Mouse (Mus musculus) naive thymus-derived CD4-positive, alpha-beta T cell, adult 2 months (primary cell): ENCODE data around the gene Rac3.
A peak's percentile ranks its signal among the peaks of the same experiment; 100 is the strongest.
"Not testable (repeated sequence)": the region's sequence is repeated elsewhere in the genome, so short reads cannot be mapped to it uniquely, and the experiment has no call there.

Source experiments
- DNase-seq: peaks from one replicate; pipeline ENCODE4 v3.0.0-alpha.2; 2011; ENCODE audit warnings: low read depth

The Rac3 gene

DNA sequence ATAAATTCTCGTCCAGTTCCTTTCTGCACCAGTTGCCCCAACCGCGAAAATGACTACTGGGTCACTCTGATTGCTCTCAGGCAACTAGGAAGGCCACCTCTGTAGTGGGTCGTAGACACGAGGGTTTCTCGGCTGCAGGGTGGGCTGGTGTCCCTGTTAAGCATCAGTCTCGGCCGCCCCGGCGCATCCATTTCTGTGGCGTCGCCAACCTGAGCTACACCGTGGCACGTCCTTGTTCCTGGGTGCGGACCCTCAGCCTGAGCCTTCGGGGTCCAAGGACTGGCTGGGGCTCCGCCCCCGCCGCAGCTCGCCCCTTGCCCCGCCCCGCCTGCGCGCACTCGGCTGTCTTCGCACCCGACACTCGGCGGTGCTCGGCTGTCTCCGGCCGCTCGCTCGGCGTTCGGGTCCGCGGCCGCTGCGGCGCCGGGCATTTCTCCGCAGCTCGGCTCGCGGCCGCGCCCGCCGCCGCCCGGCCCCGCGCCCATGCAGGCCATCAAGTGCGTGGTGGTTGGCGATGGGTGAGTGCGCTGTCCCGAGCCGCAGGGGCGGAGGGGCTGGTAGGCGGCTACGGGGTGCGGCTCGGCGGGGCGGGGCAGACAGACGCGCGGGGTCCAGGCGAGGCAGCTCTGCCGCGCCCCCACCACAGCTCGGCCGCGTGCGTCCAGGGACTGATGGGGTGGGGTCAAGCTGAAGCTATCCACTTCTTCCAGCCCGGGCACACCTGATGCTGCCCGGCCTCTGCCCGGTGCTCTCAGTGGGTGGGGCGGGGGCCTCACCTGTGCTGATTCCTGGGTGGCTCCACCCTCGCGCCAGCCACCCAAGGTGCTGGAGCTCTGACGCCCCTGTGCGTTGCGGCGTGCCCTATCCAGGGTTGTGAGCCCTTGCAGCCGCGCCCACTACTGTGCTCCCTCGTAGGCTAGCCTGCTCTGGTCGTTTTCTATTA is at the start of gene Rac3:
Rac3 (plus strand) TSS at position 347 of the 943 bp plus-strand sequence.
- DNase-seq = peak; percentile 48

DNA sequence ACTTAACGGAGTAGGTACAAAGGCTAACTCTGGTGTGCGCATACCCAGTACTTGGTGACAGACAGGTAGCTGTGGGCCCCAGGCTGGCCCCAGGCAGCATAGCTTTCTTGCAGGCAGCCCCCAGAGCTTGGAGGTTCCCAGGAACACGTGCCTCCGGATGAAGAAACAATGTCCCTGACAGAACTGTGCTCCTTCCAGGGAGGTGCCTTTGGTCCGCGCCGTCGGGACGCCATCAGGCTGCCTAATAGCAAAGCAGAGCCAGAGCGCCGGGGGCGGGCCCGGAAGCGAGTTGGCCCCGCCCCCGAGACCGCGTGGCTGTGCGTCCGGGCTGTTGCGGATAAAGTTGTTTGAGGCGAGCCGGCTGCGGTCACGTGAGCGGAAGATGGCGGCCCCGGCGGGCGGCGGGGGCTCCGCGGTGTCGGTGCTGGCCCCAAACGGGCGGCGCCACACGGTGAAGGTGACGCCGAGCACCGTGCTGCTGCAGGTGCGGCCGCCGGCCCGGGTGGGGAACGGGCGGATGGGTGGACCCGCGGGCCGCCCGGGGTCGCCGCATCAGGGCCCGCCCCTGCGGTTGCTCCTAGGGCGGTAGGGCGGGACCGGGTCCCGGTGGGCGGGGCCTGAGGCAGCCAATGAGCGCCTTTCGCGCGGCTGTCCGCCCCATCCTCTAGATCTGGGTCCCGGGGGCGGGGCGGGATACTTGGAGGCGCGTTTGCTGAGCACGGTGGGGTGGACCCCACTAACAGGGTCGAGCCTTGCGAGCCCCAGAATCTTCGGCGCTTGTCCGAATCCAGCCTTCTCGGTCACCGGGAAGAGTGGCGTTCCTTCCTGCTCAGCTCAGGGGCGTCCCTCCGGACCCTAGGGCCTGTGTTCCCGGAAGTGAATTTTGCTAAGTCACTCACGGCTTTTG is 48.3 kb upstream of the Rac3 start, which contains the start of gene Aspscr1:
Aspscr1 (plus strand) TSS at position 287 of the 907 bp plus-strand sequence.
- DNase-seq = peak; percentile 97

DNA sequence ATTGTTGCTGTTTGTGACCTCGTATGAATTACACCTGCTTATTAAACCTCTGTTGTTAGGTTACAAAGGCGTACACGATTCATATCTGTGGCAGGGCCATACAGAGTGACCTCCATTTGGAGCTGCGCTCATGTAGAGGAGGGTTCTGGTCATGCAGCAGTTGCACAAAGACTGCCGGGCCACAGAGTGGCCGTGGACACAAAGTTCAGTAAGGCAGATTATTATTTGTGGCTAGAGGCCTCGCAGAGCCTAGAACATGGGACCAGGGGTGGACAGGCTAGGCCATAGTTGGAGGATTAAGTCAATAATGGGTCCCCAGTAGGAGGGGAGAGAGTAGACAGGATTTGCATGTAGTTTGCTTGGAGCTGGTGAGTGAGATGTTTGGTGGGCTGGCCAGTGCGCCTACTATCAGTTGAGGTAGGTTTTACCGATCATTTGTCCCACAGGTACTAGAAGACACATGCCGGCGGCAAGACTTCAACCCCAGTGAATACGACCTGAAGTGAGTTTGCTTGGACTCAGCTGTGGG is 47.6 kb upstream of the Rac3 start:
- peak; percentile 22 for DNase-seq

- DNase-seq = not testable (repeated sequence)
These were observed 45.4 kb upstream of the Rac3 start for GRCm38 (mm10) chr11:120675875-120676274.

DNA sequence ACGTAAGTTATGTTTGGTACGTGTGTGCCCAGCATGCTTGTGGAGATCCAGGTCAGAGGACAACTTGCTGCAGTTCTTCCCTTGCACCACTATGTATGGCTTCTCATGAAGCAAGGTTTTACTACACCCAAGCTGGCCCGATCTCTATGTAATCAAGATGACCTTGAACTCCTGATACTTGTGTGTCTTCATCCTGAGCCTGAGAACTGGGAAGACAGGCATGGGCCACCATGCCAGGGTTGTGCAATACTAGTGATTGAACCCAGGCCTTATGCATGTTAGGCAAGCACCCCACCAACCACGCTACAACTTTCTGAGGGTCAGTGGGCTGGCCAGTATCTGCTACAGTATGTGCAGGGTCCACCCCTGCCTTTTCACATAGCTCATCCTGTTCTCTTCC is 44.3 kb upstream of the Rac3 start:
- DNase-seq = no peak

- peak; percentile 37 for DNase-seq
These were observed 41.4 kb upstream of the Rac3 start for GRCm38 (mm10) chr11:120679909-120680308.

DNA sequence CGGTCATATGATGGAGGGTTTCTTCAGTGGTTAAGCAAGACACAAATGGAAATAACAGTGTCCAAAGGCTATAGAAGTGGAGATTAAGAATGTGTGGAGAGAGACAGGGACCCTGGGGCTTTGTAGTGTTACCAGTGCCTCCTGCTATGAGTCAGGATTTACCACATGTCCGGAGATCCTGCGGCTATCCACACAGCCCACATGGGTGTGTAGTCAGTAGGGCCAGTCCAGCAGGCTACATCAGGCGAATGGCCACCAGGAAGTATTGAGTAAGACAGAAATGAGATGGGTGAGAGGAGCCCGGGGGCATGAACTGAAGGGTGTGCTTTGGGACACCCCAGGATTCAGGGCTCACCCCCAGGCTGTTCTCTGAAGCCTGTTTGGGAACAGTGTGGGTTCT is 38.6 kb upstream of the Rac3 start:
- DNase-seq = no peak

DNA sequence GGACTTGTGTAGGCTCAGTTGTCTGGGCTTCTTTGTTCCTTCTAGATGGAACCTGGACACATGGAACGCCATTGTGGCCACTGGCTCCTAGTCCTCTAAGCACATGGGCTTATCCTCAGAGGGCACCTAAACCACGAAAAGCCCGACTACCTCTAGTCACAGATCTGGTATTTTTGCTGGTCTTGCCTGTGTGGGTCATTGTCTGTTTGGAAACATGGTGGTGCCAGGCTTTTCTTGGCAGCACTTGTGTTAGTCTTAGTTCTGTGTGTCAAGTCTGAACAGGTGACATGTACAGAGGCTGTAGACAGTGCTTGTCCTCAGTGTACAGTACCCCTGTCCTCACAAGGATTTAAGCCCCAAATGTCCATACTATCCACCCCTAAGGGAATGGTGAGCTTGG is 37.7 kb upstream of the Rac3 start:
- DNase-seq = no peak

DNA sequence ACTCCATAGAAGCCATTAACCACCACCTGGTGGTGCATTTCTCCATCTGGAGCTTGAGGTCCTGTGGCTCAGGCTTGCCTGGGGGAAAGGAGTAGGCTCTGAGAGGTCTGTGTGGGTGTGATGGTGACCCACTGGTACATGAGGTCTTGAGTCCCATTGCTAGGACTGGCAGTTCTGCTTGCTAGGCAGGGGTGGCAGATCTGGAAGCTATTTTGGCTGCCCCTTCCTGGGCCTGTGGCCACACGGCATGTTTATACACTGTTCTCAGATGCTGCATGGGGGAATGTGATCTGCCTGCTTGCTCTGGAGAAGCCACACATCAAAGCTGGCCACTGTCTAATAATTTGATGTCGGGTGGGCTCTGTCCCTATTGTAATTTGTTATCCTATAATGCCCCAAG is 37.2 kb upstream of the Rac3 start:
- no peak for DNase-seq

- DNase-seq = no peak
These were observed 36.6 kb upstream of the Rac3 start for GRCm38 (mm10) chr11:120684660-120685059.

DNA sequence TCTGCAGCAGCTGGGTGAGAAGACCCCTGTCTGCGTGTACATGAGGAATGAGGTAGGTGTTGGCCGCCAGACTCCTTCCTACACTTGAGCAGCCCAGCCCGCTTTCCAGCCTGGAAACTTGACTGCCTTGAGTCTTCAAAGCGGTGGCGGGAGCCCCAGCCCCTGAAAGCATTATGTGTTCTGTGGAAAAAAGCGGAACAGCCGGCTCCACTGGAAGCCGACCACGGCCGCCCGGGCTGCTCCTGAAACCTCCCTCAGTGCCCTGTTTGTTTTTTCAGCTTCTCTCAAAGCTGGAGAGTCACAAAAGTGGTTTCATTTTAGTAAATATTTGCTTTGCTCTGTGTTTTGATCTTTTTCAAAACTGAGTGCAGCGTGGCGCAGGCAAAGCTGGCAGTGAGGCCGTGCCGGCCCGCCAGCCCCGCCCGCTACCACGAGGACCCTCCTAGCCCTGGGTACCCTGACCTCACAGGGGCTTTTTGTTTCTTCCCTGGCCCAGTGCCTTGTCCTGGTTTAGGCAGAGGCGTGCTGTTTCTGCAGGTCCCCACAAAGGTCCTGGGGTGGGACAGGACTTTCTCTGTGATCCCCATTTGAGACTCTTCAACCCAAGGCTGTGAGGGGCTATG is 34.5 kb upstream of the Rac3 start:
- no peak for DNase-seq

GRCm38 (mm10) chr11:120689365-120689764 is 31.9 kb upstream of the Rac3 start:
- DNase-seq = no peak

- DNase-seq = no peak
These were observed 28.7 kb upstream of the Rac3 start for GRCm38 (mm10) chr11:120692471-120693011.

GRCm38 (mm10) chr11:120693461-120693860 is 27.8 kb upstream of the Rac3 start:
- DNase-seq = no peak

DNA sequence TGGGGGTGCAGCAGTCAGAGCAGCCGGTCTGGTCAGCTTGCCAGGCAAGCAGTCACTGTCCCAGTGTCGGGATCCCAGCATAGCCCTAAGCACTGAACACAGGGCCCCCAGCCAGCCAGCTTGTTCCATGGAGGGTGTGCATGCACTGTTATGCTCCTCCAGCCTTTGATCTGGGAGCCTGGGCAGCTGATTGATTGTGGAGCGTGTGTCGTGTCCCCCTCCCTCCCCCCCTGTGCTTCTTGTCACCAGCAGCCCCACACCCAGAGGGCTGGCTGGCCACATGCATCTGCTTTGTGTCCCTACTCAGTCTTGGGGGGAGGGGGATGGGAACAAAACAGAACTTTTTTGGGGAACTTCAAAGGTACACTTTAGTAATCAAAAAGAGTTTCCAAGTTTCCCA is 26.1 kb upstream of the Rac3 start:
- no peak for DNase-seq

DNA sequence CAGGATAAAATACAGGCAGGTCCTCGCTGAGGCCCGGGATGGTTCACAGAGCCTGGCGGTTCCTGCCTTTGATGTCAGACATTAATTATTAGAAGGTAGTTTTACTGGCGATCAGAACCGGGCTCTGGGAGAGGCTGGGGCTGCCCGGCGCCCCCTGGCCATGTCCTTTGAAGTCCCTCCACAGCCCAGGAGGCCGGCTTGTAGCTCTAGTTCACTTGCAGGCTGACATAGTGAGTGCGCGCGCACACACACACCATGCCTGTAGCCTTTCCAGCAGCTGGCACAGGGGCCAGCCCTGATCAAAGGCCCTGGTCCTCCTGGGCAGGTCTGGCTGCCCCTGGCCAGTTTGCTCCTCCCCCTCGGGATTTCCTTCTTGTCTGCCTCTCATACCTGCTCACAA is 25.6 kb upstream of the Rac3 start:
- DNase-seq = no peak

DNA sequence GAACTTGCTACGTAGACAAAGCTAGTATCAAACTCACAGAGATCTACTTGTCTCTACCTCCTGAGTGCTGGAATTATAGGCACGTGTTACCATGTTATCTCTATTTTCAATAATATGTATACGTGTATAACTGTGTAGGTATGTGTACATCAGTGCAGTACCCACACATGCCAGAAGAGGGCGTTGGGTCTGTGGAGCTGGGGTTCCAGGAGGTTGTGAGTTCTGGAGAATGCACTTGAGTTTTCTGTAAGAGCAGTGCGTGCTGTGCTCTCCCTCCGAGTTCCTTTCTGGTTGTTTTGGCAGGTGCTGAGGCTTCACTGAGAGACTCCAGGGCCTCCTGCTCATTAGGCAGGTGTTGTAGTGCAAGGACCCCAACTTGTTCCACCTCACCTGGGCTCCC is 24.7 kb upstream of the Rac3 start:
- no peak for DNase-seq

DNA sequence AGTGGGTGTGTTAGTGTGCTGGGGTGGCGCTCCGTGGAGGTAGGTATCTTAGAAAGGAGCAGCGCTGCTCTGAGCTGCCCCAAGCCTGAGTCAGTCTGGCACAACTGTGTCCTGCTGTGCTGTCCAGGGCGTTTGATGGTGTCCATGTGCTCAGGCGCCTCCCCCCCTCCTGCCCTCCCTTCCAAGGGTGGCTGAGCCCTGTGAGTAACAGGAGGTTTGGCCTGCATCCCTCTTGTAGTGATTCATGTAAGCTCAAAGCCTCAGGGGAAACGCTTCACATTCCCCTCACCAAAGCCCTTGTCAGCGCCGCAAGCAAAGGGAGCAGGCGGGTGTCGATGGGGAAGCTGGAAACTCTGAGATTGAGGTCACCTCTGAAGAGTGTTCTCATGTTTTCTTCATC is 23.5 kb upstream of the Rac3 start:
- DNase-seq = no peak

DNA sequence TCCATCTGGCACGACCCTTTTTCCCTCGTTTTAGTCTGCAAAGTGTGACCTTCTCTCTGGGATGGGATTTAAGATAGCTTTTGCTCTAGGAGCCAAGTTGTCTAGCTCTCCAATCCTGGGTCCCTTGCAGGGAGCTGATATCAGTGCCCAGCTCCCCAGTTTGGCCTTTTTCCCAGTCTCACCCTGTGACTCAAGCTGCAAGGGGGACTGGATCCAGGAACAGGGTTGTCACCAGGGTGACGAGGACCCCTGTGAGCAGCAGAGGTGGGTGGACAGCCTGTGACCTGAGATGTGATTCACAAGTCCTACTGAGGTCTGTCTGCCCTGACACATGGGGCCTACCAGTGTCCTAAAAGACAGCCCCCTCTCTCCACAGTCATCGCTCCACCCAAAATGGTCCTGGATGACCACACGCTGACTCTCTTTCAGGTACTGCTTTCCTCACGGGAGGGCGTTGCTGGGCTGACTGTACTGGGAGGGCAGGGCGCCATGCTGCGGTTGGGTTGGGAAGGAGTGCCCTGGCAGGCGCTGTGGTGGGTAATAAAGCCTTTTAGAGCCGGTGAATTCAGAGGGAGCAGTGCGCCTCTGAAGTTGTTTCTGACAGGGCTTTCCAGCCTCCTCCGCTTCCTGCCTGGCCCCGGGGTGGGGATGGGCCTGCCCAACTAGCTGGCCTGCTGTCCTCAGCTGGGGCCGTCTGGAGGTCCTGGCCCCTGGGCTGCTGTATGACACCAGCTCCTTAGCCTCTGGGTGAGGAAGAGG is 17.4 kb upstream of the Rac3 start:
- no peak for DNase-seq

DNA sequence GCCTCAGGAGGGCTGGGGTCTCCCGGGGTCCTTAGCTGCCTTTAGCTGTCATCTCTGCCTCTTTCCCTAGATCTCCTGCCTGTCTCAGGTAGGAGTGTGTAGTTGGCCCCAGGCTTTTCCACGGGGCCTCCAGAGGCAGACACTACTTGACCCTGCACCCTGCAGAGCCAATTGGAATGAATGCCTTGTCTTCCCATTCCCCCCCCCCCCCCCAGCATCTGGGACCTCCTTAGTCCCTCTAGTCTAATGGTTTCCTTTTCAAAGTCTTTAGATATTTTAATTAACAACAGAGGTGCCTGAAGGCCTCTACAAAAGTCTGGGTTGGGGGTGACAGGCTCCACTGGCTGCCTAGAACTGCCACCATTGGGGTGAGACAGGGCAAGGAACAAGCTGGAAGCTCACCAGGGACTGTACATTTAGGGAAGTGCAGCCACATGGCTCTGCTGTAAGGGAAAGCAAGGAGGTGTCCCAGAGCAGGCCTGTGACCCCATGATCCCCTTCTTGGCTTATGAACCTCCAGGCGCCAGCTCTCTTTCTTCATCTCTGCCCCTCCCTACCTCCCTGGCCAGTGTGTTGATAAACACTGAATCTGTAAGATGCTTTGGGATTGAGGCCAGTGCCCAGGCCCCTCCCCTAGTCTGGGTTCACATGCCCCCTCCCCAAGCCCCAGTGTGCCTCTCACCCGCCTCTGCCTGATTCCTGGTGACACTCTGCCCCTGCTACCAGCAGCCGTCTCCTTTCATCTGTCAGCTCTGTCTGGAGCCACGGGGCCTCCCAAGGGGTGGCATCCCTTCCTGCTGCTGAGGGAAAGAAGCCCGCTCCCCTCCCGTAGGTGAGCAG is 16.6 kb upstream of the Rac3 start:
- DNase-seq = no peak
